Mouse (Mus musculus) 416B (cell line): ENCODE data around the gene Ehd2.
A peak's percentile ranks its signal among the peaks of the same experiment; 100 is the strongest.

Experiments used
- DNase-seq: peaks from one replicate; pipeline ENCODE4 v3.0.0; 2011; ENCODE audit warnings: low read depth

Ehd2 gene

DNA sequence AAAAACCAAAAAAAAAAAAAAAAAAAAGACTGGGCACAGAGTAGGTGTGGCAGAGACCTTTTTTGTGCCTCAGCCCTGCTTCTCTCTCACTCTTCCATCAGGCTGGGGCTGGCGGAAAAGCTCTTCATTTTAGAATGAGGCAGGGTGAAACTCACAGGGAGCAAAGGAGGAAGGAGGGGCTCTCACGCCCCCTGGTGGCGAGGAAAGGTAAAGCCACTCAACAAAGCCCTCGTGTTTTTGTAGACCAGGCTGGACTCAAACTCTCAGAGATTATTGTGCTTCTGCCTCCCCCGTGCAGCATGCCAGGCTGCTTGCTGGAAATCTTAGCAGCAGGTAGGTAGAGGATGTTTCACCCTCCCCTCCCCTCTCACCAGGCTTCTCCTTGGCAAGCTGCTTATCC is 7.3 kb upstream of the Ehd2 start:
- DNase-seq, result peak; percentile 67

DNA sequence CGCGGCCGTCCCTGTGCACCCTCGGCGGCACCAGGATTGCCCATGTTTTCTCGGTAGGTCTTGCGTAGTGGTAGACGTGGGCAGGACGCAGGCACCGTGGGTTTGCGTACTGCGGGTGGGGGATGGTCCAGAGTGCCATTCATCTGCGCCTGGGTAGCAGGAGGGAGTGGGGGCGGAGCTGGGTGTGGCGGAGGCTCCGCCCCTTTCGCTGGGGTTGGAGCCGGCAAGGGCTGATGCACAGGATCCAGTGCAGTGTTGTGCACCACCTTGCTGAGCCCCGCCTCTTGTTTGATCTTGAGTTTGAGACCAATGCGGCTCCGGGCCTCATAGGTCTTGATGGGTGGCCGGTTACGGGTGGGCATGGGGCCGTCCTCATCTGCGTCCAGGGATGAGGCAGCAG is 4.9 kb upstream of the Ehd2 start:
- DNase-seq, result no peak

- peak; percentile 53 for DNase-seq
These were observed 2.3 kb upstream of the Ehd2 start for GRCm38 (mm10) chr7:15969674-15970073.

GRCm38 (mm10) chr7:15968322-15968721 is 955 bp upstream of the Ehd2 start:
- DNase-seq, result peak; percentile 46

DNA sequence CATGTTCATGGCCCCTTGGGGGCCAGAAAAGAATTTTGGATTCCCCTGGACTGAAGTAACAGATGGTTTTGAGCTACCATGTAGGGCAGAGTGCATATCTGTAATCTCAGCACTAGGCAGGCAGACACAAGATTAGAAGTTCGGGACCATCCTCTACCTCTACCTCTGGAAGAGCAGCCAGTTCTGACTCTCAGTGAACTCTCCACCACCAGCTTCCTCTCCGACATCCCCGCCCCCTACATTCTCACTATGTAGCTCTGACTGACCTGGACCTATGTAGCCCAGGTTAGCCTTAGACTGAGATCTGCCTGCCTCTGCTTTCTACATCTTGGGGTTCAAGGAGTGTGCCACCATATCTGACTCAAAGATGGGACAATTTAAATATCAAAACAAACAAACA is 878 bp downstream of the Ehd2 start:
- DNase-seq, result no peak

- no peak for DNase-seq
These were observed 3.3 kb downstream of the Ehd2 start for GRCm38 (mm10) chr7:15963798-15964652.

- DNase-seq, result no peak
These were observed 4.8 kb downstream of the Ehd2 start for GRCm38 (mm10) chr7:15962311-15963288.

DNA sequence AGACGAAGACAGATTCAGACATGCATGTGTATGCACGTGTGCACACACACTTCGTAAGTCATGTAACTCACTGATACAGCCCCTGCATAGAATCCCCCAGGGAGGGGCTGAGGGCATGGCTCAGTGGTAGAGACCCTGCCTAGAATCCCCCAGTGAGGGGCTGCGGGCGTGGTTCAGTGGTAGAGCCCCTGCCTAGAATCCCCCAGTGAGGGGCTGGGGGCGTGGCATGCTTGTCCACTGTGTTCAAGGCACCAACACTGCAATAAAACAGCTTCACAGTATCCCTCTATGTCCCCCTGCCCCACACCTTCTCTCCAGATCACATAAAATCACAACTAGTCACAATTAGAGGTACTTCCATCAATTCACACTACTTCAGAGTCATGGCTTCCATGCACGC is 5.6 kb downstream of the Ehd2 start:
- DNase-seq, result no peak

DNA sequence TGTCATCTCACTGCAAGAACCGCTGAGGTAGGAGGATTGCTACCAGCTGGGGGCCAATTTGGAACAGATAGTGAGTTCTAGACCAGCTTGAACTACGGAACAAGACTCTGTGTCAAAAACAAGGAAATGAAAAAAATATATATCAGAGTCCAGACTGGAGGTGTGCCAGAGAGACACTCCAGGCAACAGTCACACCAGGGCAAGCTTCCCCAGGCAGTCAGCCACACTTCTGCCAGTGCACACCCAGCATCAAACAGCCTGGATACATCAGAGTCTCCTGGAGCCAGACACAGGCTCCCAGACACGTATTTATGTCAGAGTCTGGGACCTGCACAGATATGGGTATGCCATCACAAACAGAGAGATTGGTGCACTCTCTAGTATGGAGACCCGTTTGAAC is 6.1 kb downstream of the Ehd2 start:
- DNase-seq, result no peak

DNA sequence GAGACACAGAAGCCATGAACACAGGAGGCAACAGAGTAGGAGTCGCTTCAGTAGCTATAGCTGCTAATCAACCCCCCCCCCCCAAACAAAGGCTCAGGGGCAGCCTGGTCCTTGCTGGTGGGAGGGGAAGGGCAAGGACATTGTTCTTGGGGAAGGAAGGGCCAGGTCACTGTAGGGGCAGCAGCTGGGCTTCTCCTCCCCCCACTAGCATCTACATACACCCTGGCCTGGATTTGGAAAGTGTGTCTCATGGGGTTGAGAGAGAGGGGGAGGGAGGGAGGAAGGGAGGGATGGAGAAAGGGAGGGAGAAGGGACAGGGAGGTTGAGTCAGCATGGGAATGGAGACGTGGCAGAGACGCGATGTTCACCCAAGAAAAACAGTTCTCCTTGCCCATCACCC is 6.7 kb downstream of the Ehd2 start:
- DNase-seq, result no peak

DNA sequence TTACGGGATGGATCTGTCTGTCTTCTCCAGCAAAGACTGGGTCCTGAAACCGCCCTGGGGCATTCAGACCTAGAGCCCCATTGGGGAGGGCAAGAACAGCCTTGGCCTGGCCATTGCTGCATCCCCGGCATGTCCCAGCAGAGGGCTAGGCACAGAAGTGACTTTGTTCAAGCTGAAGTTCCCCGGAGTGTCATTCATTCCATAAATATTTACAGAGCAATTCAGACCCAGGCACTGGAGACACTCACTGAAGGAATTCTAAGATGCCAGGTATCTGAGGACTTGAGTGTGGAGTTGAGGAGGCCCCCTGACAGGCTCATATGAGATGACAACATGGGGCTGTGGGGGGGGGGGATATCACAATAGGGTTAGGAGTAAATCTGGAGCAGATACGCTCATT is 11.2 kb downstream of the Ehd2 start:
- DNase-seq, result no peak

- peak; percentile 88 for DNase-seq
These were observed 11.9 kb downstream of the Ehd2 start for GRCm38 (mm10) chr7:15955509-15955908.

DNA sequence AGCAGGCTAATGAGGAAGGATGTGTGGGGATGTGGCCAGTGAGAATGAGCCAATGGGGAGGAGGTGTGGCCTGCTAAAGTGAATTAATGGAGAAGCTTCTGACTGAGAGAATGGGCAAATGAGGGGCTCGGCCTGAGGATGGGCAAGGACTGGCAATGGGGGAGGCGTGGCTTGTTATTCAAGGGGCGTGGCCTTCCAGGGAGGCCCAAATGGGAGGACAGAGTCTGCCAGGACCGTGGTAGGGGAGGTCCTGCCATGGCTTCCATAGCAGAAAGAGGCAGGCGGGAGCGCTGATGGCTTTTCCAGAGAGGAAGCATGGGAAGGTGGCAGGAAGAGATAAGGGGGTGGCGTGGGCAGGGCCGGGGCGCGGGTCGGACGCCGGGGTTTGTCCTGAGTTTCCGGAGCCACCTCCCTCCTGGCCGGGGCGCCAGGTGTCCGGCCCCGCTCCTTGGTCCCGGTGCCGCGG is 12.4 kb downstream of the Ehd2 start:
- peak; percentile 98 for DNase-seq

DNA sequence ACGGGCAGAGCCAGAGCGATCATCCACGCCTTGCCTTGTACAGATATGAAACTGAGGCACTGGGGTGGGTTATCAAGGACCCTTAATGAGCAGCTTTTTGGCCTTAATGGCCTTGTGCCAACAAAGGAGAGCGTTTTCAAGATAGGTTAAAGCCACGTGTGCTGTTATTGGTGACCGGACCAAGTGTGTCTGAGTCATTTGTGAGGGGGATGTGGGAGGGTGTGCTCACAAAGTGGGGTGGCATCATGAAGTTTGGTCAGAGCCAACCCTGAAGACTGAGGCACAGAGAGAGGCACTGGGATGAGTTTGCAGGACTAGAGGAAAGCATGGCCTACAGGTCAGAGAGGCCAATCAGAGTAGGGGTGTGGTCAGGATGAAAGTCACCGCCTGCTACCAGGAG is 12.9 kb downstream of the Ehd2 start:
- peak; percentile 89 for DNase-seq

- DNase-seq, result peak; percentile 93
These were observed 13.9 kb downstream of the Ehd2 start for GRCm38 (mm10) chr7:15953307-15954074.

DNA sequence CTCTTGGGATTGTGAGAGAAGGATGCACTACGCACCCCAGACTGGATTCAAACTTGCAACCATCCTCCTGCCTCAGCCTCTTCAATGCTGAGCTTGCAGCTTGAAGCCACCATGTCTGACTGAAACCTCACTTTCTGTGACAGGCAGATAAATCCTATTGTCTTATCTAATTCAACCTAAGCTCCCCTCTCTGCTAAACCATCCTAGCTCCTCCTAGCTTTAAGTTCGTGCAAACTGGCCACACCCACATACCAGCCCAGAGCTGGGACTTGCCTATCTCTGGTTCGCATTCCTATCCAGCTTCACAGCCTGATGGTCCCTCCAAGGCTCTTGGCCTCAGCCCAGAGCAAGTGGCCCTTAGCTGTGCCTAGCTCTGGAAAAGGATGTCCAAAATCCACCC is 15.0 kb downstream of the Ehd2 start:
- no peak for DNase-seq

DNA sequence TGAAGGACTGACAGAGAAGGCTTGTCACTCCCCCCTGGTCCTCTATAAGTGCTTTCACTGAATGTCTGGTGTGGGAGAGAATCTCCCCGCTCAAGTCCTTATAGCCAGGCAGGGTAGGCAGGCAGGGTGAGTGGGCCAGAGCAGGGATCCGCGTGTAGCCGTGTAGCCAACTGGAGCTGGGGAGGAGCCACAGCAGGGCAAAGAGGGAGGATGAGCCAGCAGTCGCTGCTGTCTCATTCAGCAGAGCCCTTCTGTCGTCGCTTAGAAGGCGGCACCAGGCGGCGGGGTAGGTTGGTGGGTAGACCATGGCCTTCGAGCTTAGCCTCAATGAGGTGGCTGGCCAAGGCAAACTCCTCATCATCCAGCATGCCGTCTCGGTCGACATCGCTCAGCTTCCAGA is 17.4 kb downstream of the Ehd2 start:
- no peak for DNase-seq

- DNase-seq, result peak; percentile 76
These were observed 18.1 kb downstream of the Ehd2 start for GRCm38 (mm10) chr7:15949216-15949790.

GRCm38 (mm10) chr7:15948381-15948941 is 18.9 kb downstream of the Ehd2 start:
- DNase-seq, result peak; percentile 88

DNA sequence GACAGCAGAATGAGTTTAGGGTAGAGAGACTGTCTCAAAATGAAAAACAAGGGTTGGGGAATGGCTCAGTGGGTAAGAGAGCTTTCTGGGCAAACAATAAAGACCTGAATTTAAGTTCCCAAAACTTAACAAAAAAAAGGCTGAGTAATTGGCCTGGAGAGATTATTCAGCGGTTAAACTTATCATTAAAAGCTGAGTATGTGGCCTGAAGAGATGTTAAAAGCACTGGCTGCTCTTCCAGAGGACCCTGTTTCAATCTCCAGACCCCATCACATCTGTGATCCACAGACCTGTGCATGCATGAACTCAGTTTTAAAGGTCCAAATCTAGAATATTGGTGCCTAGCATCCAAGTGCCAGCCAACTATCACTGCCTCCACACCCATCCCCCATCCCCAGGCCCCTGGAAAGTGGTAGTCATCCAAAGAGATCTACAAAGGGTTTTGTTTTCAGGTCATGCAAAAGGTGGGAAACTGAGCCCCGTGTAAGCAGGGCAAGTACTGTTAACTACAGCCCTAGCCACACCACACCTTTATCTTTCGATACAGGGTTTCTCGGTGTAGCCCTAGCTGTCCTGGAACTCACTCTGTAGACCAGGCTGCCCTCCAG is 19.6 kb downstream of the Ehd2 start:
- no peak for DNase-seq
